Mouse (Mus musculus): Measurements from ENCODE around the gene Adamts18. TPM values are rescaled to one million over a fixed set of nuclear protein-coding genes. Genes with fewer than 3 reads are reported as not detected.

Gene Adamts18
- total RNA-seq, 4 experiments from 2014 or later: 0.09 to 0.17 (median 0.13) TPM; not detected in 1

DNA sequence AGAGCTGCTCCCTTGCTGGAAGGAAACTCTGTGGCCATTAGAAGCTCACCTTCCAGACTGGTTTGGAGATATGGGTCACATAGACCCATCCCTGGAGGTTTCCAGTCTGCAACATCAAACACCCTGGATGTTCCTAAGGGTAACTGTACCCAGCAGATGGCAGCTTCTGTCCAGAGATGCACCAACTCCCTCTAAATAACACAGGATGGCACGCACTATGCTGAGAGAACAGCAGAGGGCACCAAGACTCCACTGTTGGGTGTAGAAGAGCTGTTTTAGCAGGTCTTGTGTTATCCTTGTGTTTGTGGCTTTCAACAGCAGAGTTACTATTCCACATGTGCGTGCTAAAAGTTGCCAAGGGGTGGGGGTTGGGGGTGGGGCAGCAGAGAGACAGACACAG is 184.0 kb downstream of the Adamts18 start:
- peak; percentile 36 to 41 for DNase-seq (ENCODE audit: low spot score in 2 of 2)

DNA sequence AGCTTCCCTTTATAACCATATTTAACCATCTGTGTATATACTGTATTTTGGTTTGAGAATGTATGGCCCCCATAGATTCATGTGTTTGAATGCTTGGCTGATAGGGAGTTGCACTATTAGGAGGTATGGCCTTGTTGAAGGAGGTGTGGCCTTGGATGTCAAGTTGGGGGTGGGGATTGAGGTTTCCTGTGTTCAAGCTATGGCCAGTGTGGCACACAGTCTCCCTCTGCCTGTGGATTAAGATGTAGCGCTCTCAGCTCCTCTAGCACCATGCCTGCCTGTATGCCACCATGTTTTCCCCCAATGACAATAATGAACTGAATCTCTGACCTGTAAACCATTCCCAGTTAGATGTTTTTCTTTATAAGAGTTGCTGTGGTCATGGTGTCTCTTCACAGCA is 188.4 kb downstream of the Adamts18 start:
- DNase-seq (ENCODE audit: low spot score in 2 of 2): no peak

DNA sequence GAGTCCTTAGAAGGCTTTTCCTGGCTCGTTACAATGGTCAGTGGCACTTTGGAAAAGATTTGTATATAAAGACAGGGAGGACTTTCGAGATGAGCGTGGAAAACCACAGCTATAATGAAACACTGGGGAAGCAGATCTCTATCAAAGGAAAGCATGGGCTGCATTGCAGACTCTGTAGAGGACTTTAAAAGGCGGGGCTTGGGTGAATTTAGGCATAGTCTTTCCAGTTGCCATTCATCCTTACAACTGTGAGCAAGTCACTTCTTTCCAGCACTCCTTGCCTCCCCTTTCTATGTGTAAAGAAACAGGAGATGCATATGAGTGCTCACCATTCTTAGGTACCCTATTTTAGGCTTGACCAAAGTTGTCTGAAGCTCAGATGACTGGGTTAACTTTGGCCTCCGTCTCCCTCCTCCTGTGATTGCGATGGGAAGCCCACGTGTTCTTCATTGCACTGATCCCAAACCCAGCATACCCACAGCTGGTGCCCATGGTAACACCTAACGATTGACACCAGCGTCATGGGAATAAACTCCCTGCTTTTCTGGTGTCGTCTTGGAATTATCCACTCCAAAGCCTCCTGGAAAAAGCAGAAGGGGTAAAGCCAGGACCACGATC is 191.7 kb downstream of the Adamts18 start:
- DNase-seq (ENCODE audit: low spot score in 2 of 2): no peak

DNA sequence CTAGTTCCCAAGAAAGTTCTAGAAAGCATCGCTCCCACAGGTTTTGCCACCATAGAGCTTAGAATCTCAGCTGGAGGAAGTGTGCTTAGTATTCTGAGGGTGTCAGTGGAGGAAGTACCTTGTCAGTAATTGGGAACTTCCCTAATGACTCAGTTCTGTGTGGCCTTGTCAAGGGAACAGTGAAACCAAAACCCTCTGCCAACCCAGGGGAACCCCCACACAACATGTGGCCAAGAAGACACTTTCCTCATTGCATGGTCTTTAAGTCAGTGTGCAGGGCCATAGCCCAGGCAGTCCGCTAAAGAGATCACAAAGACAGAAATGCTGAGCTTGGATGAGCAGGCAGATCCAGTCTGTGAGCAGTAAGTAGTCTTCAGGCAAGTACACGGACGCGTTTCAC is 192.4 kb downstream of the Adamts18 start:
- no peak for DNase-seq (ENCODE audit: low spot score in 2 of 2)

DNA sequence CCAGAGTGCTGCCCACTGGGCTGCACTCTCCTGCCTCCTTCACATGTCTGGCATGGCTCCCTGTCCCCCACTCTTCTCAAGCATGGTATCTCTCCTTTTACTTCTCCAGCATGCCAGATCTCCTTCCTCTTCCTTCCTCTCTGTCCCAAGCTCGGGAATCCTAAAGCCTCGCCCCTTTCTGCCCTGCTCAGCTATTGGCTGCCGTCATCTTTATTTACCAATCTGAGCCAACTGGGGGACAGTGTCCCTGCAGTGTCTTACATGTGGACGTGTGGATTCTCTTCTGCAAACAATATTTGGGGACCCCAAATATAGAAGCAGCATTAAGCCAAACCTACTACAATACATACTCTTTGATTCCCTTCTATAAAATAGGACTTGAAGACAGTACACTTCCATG is 195.4 kb downstream of the Adamts18 start:
- no peak for DNase-seq (ENCODE audit: low spot score in 2 of 2)

DNA sequence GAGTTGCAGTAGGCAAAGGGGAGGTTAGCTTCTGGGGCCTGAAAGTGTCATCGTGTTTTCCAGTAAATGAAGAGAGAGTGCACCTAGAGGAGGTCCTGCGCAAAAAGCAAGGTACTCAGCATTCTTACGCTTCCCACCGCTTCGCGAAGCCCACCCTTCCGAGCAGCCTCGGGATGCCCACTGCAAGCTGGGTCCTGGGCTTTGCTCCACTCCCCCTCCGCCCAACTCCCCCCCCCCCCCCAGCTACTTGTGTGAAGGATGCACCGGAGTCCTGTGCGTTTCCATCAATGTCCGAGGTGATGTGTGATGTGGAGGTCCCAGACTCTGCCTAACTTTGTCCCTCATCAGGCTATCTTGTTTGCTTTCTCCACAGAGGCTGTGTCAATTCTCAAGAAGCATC is 196.1 kb downstream of the Adamts18 start:
- no peak for DNase-seq (ENCODE audit: low spot score in 2 of 2)

Other genes starting within 250 kb of the Adamts18 start
- gene Mon1b, start 213.2 kb downstream of the Adamts18 start, total RNA-seq (2022): 1 to 10 TPM; 2.4 to 3.4 (median 3.1) TPM
- not detected for gene Syce1l, start 205.5 kb downstream of the Adamts18 start, total RNA-seq (2022)

Measured in gastrocnemius, adult 8-10 months (tissue).